Mouse (Mus musculus) heart, embryonic 14.5 days (tissue): ENCODE measurements around the gene Thbs3. TPM values are rescaled to one million over a fixed set of nuclear protein-coding genes. Genes with fewer than 3 reads are reported as not detected.

ENCODE experiments used
- ATAC-seq: fragments of 200-750 bp; cut with Nextera tagmentation; 2 replicates; pipeline ENCODE4 v1.8.0; 2017; ENCODE audit warnings: low read depth, moderate TSS enrichment; ENCODE audit not compliant: insufficient number of reproducible peaks, insufficient read depth, low FRiP score
- H3K27ac ChIP-seq, 2 experiments: fragments of 200-500 bp in 1 of 2; fragments of 300-500 bp in 1 of 2; sonication (generic) in 1 of 2; replicated peaks in 1 of 2; 2 replicates each; pipeline ENCODE4 v1.5.1; 2012 to 2014; ENCODE audit warnings: low read depth in 2 of 2, low read length in 2 of 2, control low read depth in 1 of 2, mild to moderate bottlenecking in 1 of 2, mixed read lengths in 1 of 2; ENCODE audit not compliant: control insufficient read depth in 1 of 2, insufficient read depth in 1 of 2
- H3K27me3 ChIP-seq: fragments of 300-500 bp; sonication (generic); 2 replicates; pipeline ENCODE4 v1.6.1; 2014; ENCODE audit warnings: mild to moderate bottlenecking, low read length, control low read depth; ENCODE audit not compliant: control insufficient read depth, insufficient read depth
- H3K36me3 ChIP-seq: fragments of 300-500 bp; sonication (generic); 2 replicates; pipeline ENCODE4 v1.6.1; 2014; ENCODE audit warnings: mild to moderate bottlenecking, control low read depth, low read length, mixed read lengths; ENCODE audit not compliant: control insufficient read depth, insufficient read depth
- H3K4me1 ChIP-seq, 2 experiments: fragments of 200-500 bp in 1 of 2; fragments of 300-500 bp in 1 of 2; sonication (generic) in 1 of 2; 2 replicates each; pipeline ENCODE4 v1.6.1; 2012 to 2014; ENCODE audit warnings: low read length in 2 of 2, control low read depth in 1 of 2, mixed read lengths in 1 of 2; ENCODE audit not compliant: control insufficient read depth in 2 of 2, insufficient read depth in 2 of 2
- H3K4me2 ChIP-seq: fragments of 300-500 bp; sonication (generic); 2 replicates; pipeline ENCODE4 v1.6.1; 2014; ENCODE audit warnings: mild to moderate bottlenecking, low read length
- H3K4me3 ChIP-seq, 2 experiments: fragments of 200-500 bp in 1 of 2; fragments of 300-500 bp in 1 of 2; sonication (generic) in 1 of 2; 2 replicates each; pipeline ENCODE4 v1.5.1; 2012 to 2014; ENCODE audit warnings: low read length in 2 of 2, mild to moderate bottlenecking in 2 of 2, control low read depth in 1 of 2, low read depth in 1 of 2, moderate library complexity in 1 of 2; ENCODE audit not compliant: control insufficient read depth in 1 of 2, insufficient read depth in 1 of 2
- H3K9ac ChIP-seq: fragments of 300-500 bp; sonication (generic); 2 replicates; pipeline ENCODE4 v1.6.1; 2014; ENCODE audit warnings: mild to moderate bottlenecking, low read length
- H3K9me3 ChIP-seq: fragments of 300-500 bp; sonication (generic); 2 replicates; pipeline ENCODE4 v1.6.1; 2016; ENCODE audit warnings: low read length, control low read depth; ENCODE audit not compliant: control insufficient read depth
- WGBS: fragments of 180-500 bp; shearing (Covaris S2); extraction: QIAGEN DNeasy Blood & Tissue Kit; methylation state at CpG from one replicate; pipeline ENCODE4 v1.1.7; 2014; 5-methylcytosine and 5-hydroxymethylcytosine counted together
- polyA plus RNA-seq: library from polyadenylated mRNA; unstranded; fragments of >200 nt; fragmentation: Nextera tagmentation; extraction: Ambion mirVana; gene quantifications from 2 replicates; pipeline ENCODE4 v1.2.1, GENCODE M21; 2014

The Thbs3 gene
- polyA plus RNA-seq, 1 experiment from 2014 or later, result 14.5 TPM

DNA sequence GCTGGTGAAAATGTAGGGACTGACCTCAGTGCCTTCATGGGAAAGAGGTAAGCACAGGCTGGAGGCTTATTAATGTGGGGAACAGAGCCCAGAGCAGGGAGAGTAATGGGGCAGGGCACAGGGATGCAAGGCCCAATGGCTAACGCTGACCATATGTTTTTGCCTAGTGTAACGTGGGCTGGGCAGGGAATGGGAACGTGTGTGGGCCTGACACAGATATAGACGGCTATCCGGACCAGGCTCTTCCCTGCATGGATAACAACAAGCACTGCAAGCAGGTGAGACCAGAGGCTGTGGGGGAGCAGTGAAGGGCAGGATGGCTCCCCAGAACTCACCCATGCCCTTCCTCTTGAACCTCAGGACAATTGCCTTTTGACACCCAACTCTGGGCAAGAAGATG lies 6.2 kb downstream of the Thbs3 start:
- Histone ChIP-seq H3K27me3 (peaks cover 14% of the 10 kb centered on the region), H3K9me3 (no peaks in the 10 kb centered on the region), H3K27ac (no peak overlapping the region), H3K4me2 (no peak overlapping the region), H3K9ac (no peak overlapping the region), H3K4me1 (no peaks in the 10 kb centered on the region; a peak in 1 of 4 replicates), H3K4me3 (no peak overlapping the region), H3K36me3 (no peaks in the 10 kb centered on the region)
- no peak for ATAC-seq
- 78% methylated on average over 5 of the region's 5 CpGs for WGBS

DNA sequence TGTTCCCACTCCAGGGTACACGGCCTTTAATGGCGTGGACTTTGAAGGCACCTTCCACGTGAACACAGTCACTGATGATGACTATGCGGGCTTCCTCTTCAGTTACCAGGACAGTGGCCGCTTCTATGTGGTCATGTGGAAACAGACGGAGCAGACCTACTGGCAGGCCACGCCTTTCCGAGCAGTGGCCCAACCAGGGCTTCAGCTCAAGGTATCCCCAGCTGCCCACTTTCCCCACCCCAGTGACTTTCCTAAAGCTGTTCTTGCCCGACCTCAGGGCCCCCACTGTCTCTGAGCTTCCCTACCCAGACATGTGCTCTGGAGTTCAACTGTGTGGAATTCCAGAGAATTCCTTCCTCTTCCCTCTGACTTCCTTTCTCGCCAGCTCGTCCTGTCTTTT lies 9.8 kb downstream of the Thbs3 start:
- Histone ChIP-seq H3K27ac (no peak overlapping the region), H3K27me3 (peaks cover 24% of the 10 kb centered on the region), H3K9ac (no peak overlapping the region), H3K36me3 (no peaks in the 10 kb centered on the region), H3K4me3 (no peak overlapping the region), H3K4me2 (no peak overlapping the region), H3K4me1 (peaks cover 10 to 16% of the 10 kb centered on the region in 2 experiments), H3K9me3 (no peaks in the 10 kb centered on the region)
- no peak for ATAC-seq
- WGBS, result 75% methylated on average over 11 of the region's 11 CpGs

DNA sequence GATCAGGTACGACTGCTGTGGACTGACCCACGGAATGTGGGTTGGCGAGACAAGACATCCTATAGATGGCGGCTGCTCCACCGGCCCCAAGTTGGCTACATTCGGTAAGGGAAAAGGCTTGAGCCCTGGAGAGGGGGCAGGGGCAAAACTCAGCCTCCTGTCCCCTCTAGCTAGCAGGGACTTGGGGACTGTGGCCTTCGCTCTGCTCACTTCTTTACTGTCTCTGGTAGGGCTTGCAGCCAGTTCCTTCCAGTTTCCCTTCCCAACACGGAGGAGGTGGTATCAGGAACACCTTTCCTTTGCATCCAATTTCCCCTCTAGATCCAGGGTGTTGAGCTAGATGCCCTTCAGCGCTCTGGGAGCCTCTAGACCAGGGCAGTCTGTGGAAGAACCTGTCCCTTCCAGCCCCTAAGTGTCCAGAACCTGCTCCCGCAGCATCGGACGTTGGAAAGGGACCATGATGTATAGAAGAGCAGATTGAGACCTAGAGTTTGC lies 10.4 kb downstream of the Thbs3 start:
- no peak overlapping the region for H3K27ac ChIP-seq
- H3K27me3 ChIP-seq, result peaks cover 24% of the 10 kb centered on the region
- H3K9me3 ChIP-seq, result no peaks in the 10 kb centered on the region
- H3K4me2 ChIP-seq, result no peak overlapping the region
- no peak overlapping the region for H3K4me3 ChIP-seq
- H3K36me3 ChIP-seq, result no peaks in the 10 kb centered on the region
- no peak for ATAC-seq
- H3K4me1 ChIP-seq, result peaks cover 10 to 16% of the 10 kb centered on the region in 2 experiments
- no peak overlapping the region for H3K9ac ChIP-seq
- 66% methylated on average over 12 of the region's 12 CpGs for WGBS

DNA sequence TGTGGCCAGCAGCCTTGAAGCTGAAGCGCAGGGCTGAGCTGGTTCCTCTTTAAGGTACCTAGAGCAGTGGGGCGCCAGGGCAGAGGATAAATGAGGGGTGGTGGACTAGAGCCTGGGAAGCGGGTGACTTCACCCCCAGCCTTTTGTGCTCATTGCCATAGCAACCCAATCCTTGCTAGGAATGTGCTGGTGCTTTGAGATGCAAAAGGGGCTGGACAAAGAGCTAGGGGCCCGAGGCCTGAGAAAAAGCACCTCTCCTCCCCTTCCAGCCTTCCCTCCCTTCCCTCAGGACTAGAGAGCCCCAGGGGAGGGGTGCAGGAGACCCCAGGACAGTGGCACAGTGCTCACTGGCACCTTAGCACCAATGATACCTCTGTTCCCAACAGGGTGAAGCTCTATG lies 10.9 kb downstream of the Thbs3 start:
- Histone ChIP-seq H3K4me2 (no peak overlapping the region), H3K9me3 (no peaks in the 10 kb centered on the region), H3K27ac (no peak overlapping the region), H3K9ac (no peak overlapping the region), H3K27me3 (peaks cover 24% of the 10 kb centered on the region), H3K4me3 (no peak overlapping the region), H3K36me3 (no peaks in the 10 kb centered on the region), H3K4me1 (peaks cover 10 to 16% of the 10 kb centered on the region in 2 experiments)
- 76% methylated on average over 4 of the region's 4 CpGs for WGBS
- no peak for ATAC-seq

DNA sequence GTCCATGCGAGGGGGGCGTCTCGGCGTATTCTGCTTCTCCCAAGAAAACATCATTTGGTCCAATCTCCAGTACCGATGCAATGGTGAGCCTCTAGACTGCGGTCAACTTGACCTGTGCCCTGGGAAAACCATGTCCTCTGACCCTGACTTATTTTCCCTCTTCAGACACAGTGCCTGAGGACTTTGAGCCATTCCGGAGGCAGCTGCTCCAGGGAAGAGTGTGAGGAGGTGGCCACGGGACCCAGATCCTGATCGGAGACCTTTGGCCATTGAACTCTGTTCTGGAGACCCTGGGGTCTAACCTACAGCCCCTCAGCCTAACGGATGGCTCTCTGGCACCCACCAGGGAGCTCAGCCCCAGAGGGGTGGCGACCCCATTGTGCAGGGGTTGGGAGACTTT lies 11.4 kb downstream of the Thbs3 start:
- Histone ChIP-seq H3K36me3 (no peaks in the 10 kb centered on the region), H3K9ac (no peak overlapping the region; the same call in 1 of the 2 replicates), H3K27ac (no peak overlapping the region), H3K4me2 (peak overlapping the region; percentile 73; the same call in 1 of the 2 replicates), H3K4me3 (no peak overlapping the region), H3K9me3 (no peaks in the 10 kb centered on the region), H3K4me1 (peaks cover 10 to 16% of the 10 kb centered on the region in 2 experiments), H3K27me3 (peaks cover 25% of the 10 kb centered on the region)
- ATAC-seq, result no peak
- 56% methylated on average over 11 of the region's 11 CpGs for WGBS

DNA sequence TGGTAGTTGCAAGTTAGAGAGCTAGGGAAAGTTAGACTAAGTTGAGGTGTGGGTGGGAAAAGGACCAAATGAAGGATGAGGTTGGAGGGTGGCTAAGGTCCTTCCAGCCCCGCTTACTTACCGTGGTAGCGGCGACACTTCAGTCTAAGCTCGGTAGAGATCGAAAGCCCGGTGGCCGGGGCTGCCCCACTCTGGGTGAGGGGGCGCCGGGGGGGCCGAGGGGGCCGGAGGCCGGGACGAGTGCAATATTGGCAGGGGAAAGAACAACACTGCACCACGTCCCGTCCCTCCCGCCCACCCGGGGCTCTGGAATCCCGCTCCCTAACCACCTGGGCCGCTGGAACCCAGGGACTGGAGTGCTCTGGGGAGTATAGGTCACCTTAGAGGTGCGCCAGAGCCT lies 11.9 kb downstream of the Thbs3 start, which contains the start of gene Mtx1:
Gene Mtx1 (minus strand): TSS at position 189 of the 400 bp plus-strand sequence.
- Histone ChIP-seq H3K9ac (peak within 1 kb of the TSS; percentile 49), H3K4me2 (peak within 1 kb of the TSS; percentile 73), H3K36me3 (no peaks in the 10 kb centered on the region), H3K9me3 (no peaks in the 10 kb centered on the region), H3K27me3 (peaks cover 30% of the 10 kb centered on the region), H3K4me1 (peaks cover 10 to 16% of the 10 kb centered on the region in 2 experiments), H3K27ac (peak within 1 kb of the TSS; percentile 26 to 50; a peak in 2 of 4 replicates), H3K4me3 (peak within 1 kb of the TSS; percentile 50 to 60)
- 8% methylated on average over 21 of the region's 21 CpGs for WGBS
- no peak for ATAC-seq

DNA sequence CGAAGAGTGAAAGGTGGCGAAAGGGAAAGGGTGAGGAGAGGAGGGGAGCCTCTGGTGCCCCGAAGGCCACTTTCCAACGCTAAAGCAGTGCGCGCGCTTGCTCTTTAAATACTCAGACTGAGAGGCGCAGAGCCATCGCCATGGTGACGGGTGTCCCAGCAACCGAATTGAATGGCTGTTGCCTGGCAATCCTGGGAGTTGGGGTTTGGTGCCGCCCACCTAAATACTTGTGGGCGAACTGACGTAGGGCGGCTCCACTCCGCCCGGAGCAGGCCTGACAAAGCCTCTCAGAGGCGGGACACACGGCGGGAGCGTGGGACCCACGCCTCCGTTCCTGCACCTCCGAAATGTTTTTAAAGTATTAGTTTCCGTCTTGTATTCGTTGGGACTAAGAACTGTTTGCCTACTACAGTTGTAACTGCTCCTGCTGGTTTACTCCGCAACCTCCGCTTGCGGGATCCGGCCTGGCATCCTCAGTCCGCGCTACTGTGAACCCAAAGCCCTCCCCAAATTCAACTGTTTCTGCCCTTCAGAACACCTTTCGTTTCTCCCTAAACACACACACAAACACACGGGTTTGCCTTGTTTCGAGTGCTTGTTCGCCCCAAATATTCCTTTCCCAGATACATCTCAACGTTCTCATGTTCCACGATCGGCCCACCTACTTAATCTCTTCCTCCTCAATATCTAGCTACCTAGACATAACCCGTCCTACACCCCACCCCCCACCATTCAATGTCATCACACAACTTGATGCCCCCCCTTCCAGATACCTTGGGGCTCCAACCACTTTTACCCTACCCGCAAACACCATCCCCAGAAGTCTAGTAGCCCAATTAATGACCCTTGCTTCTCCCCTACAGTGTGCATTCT lies 12.6 kb downstream of the Thbs3 start:
- Histone ChIP-seq H3K9me3 (no peaks in the 10 kb centered on the region), H3K36me3 (no peaks in the 10 kb centered on the region), H3K9ac (peak overlapping the region; percentile 49), H3K4me3 (peak overlapping the region; percentile 50 to 60), H3K27ac (peak overlapping the region; percentile 26 to 50; a peak in 2 of 4 replicates), H3K27me3 (peaks cover 32% of the 10 kb centered on the region), H3K4me1 (peaks cover 10 to 16% of the 10 kb centered on the region in 2 experiments), H3K4me2 (peak overlapping the region; percentile 73)
- 5% methylated on average over 41 of the region's 41 CpGs for WGBS
- ATAC-seq, result peak; percentile 75
